Mouse (Mus musculus) stomach, postnatal 0 days (tissue): ENCODE results near the gene Sgca. TPM values are rescaled to one million over a fixed set of nuclear protein-coding genes. Genes with fewer than 3 reads are reported as not detected.

Experiments used
- ATAC-seq: fragments of 200-750 bp; cut with Nextera tagmentation; 2 replicates; pipeline ENCODE4 v1.8.0; 2017; ENCODE audit not compliant: low FRiP score, low TSS enrichment
- DNase-seq: peaks from one replicate; pipeline ENCODE4 v3.0.0-alpha.2; 2016; ENCODE audit warnings: low spot score
- H3K27ac ChIP-seq: fragments of 300-500 bp; sonication (generic); replicated peaks from 2 replicates; pipeline ENCODE4 v1.5.1; 2014; ENCODE audit warnings: mild to moderate bottlenecking, control low read depth
- H3K27me3 ChIP-seq: fragments of 300-500 bp; sonication (generic); 2 replicates; pipeline ENCODE4 v1.6.1; 2014; ENCODE audit warnings: low read length; ENCODE audit not compliant: control insufficient read depth, insufficient read depth
- H3K36me3 ChIP-seq: fragments of 300-500 bp; sonication (generic); 2 replicates; pipeline ENCODE4 v1.6.1; 2014; ENCODE audit warnings: low read length, mixed read lengths; ENCODE audit not compliant: control insufficient read depth, insufficient read depth
- H3K4me1 ChIP-seq: fragments of 300-500 bp; sonication (generic); replicated peaks from 2 replicates; pipeline ENCODE4 v1.6.1; 2014; ENCODE audit warnings: antibody characterized with exemption; ENCODE audit not compliant: control insufficient read depth, insufficient read depth
- H3K4me2 ChIP-seq: fragments of 300-500 bp; sonication (generic); replicated peaks from 2 replicates; pipeline ENCODE4 v1.6.1; 2014; ENCODE audit warnings: low read depth, mild to moderate bottlenecking, control low read depth, moderate library complexity
- H3K4me3 ChIP-seq: fragments of 300-500 bp; sonication (generic); 2 replicates; pipeline ENCODE4 v1.5.1; 2014; ENCODE audit warnings: low read depth, low read length, control low read depth
- H3K9ac ChIP-seq: fragments of 300-500 bp; sonication (generic); 2 replicates; pipeline ENCODE4 v1.6.1; 2014; ENCODE audit warnings: mild to moderate bottlenecking, low read length, control low read depth, mixed read lengths
- H3K9me3 ChIP-seq: fragments of 300-500 bp; sonication (generic); 2 replicates; pipeline ENCODE4 v1.6.1; 2016; ENCODE audit warnings: low read length; ENCODE audit not compliant: control insufficient read depth
- CTCF ChIP-seq: IDR thresholded peaks from 2 replicates; pipeline ENCODE4 v1.5.1; 2016; ENCODE audit warnings: antibody characterized with exemption, low read depth, mild to moderate bottlenecking, moderate library complexity
- EP300 ChIP-seq: optimal IDR thresholded peaks from 2 replicates; pipeline ENCODE3; 2016; ENCODE audit warnings: antibody characterized with exemption
- WGBS: fragments of 180-500 bp; shearing (Covaris S2); extraction: QIAGEN DNeasy Blood & Tissue Kit; methylation state at CpG from one replicate; pipeline ENCODE4 v1.1.7; 2014; 5-methylcytosine and 5-hydroxymethylcytosine counted together
- polyA plus RNA-seq: library from polyadenylated mRNA; unstranded; fragments of >200 nt; fragmentation: Nextera tagmentation; extraction: Ambion mirVana; gene quantifications from 2 replicates; pipeline ENCODE4 v1.2.1, GENCODE M21; 2015

Sgca gene
- polyA plus RNA-seq, 1 experiment from 2014 or later, result 0.47 TPM

GRCm38 (mm10) chr11:95000548-95000947, 24.4 kb upstream of the Sgca start:
- Histone ChIP-seq H3K4me2 (no peak overlapping the region), H3K4me1 (no peaks in the 10 kb centered on the region; the same call in 1 of the 2 replicates), H3K9ac (no peak overlapping the region), H3K27me3 (no peaks in the 10 kb centered on the region), H3K9me3 (no peaks in the 10 kb centered on the region), H3K36me3 (peaks cover 31% of the 10 kb centered on the region), H3K27ac (no peak overlapping the region; the same call in 1 of the 2 replicates), H3K4me3 (no peak overlapping the region)
- TF ChIP-seq EP300, result no peak
- TF ChIP-seq CTCF, result no peak
- no peak for DNase-seq
- no peak for ATAC-seq
- 23% methylated on average over 4 of the region's 4 CpGs for WGBS

DNA sequence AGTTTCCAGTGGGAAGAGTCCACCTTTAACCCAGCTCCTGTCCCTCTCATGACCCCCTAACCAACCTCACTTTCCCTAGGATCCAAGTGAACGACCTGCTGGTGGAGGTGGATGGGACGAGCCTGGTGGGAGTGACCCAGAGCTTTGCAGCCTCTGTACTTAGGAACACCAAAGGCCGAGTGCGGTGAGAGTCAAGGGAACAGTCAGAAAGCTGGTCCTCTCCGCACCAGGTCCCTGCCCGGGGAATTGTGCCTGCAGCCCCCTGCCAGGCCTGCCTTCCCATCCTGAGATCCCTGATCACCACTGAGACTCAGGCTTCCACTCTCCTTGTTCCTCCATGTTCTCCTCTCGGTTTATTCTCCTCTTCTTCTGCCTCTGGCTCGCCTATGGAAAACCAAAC, 24.0 kb upstream of the Sgca start:
- Histone ChIP-seq H3K4me1 (peaks cover under 1% of the 10 kb centered on the region), H3K9ac (no peak overlapping the region), H3K27me3 (no peaks in the 10 kb centered on the region), H3K4me3 (no peak overlapping the region), H3K9me3 (no peaks in the 10 kb centered on the region), H3K27ac (no peak overlapping the region), H3K36me3 (peaks cover 27% of the 10 kb centered on the region), H3K4me2 (no peak overlapping the region)
- TF ChIP-seq EP300, result no peak
- DNase-seq, result no peak
- WGBS, result 73% methylated on average over 8 of the region's 8 CpGs
- ATAC-seq, result no peak

GRCm38 (mm10) chr11:94998041-94998531, 22.0 kb upstream of the Sgca start:
- H3K27me3 ChIP-seq, result no peaks in the 10 kb centered on the region
- WGBS, result 57% methylated on average over 16 of the region's 16 CpGs
- no peak overlapping the region for H3K4me3 ChIP-seq
- H3K4me2 ChIP-seq, result no peak overlapping the region
- peaks cover 27% of the 10 kb centered on the region for H3K36me3 ChIP-seq
- TF ChIP-seq CTCF (no peak), EP300 (no peak)
- peak overlapping the region; percentile 30; the same call in 1 of the 2 replicates for H3K27ac ChIP-seq
- peak; percentile 67 for DNase-seq
- H3K9ac ChIP-seq, result no peak overlapping the region
- no peaks in the 10 kb centered on the region for H3K9me3 ChIP-seq
- peak; percentile 42; the same call in 1 of the 2 replicates for ATAC-seq
- H3K4me1 ChIP-seq, result peaks cover 12% of the 10 kb centered on the region

DNA sequence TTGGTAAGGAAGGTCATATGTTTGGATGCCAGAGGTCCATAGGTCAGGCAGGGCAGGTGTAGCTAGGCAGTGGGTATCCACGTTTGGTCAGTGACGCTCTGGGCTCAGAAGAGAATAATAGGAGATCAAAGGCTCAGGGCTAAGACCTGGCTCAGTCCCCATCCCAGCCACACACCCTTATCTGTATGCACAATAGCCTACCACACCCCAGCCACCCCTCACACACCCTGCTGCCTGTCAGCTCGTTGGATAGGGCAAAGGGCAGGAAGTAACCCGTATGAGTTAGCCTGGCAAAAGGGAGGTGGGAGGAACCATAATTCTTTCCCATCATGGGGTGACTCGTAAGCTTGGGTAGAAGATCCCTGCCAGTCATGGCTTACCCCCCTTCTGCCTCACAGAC, 21.5 kb upstream of the Sgca start:
- no peaks in the 10 kb centered on the region for H3K9me3 ChIP-seq
- TF ChIP-seq EP300 (no peak), CTCF (no peak)
- ATAC-seq, result peak; percentile 79

GRCm38 (mm10) chr11:94996984-94997383, 20.9 kb upstream of the Sgca start:
- ATAC-seq (no peak), DNase-seq (no peak)
- Histone ChIP-seq H3K4me1 (peaks cover 12% of the 10 kb centered on the region), H3K9me3 (no peaks in the 10 kb centered on the region), H3K4me3 (no peak overlapping the region), H3K36me3 (peaks cover 17% of the 10 kb centered on the region), H3K9ac (no peak overlapping the region), H3K27ac (no peak overlapping the region), H3K4me2 (no peak overlapping the region), H3K27me3 (no peaks in the 10 kb centered on the region)
- 89% methylated on average over 6 of the region's 6 CpGs for WGBS
- TF ChIP-seq CTCF, result no peak
- no peak for TF ChIP-seq EP300

More for the DNA sequence above, 21.5 kb upstream of the Sgca start:
- no peak overlapping the region for H3K4me2 ChIP-seq
- DNase-seq, result peak; percentile 67
- H3K4me1 ChIP-seq, result peaks cover 12% of the 10 kb centered on the region
- H3K27ac ChIP-seq, result 0 out of 2 replicates have a peak overlapping the region, but pooled peaks have one; percentile 30
- H3K36me3 ChIP-seq, result peaks cover 22% of the 10 kb centered on the region
- H3K4me3 ChIP-seq, result no peak overlapping the region
- no peaks in the 10 kb centered on the region for H3K27me3 ChIP-seq
- 36% methylated on average over 5 of the region's 5 CpGs for WGBS
- H3K9ac ChIP-seq, result no peak overlapping the region

- Histone ChIP-seq H3K4me1 (peaks cover 12% of the 10 kb centered on the region), H3K9me3 (no peaks in the 10 kb centered on the region), H3K4me3 (no peak overlapping the region), H3K9ac (peak overlapping the region; percentile 13; the same call in 1 of the 2 replicates), H3K27me3 (no peaks in the 10 kb centered on the region), H3K27ac (no peak overlapping the region), H3K36me3 (peaks cover 11% of the 10 kb centered on the region; the same call in 1 of the 2 replicates), H3K4me2 (no peak overlapping the region)
- DNase-seq (no peak), ATAC-seq (no peak)
- TF ChIP-seq CTCF (no peak), EP300 (no peak)
- 91% methylated on average over 8 of the region's 8 CpGs for WGBS
These were observed 20.0 kb upstream of the Sgca start for GRCm38 (mm10) chr11:94996101-94996500.
